ENCODE assay signal across 8 mouse cellular contexts in the genomic region with DNA sequence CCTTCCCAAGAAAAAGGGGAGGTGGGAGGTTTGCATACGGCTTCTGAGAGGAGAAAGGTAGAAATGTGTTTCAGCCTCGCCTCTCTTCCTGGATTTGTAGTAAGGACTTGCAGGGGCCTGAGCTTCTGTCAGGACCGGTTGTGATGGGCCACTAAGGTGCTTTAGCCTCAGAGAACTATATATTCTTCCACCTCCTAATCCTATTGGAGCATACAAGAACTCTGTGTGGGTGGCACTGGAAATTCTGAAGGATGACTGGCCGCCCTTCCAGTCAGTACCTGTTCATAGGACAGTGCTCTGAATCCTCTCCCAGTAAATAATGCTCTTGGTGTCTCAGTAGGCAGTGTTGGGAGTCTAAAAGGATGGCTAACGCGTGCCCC. TPM values are rescaled to one million over a fixed set of nuclear protein-coding genes. Genes with fewer than 3 reads are reported as not detected.
A peak's percentile ranks its signal among the peaks of the same experiment; 100 is the strongest.
DNase-seq lines count a peak whose midpoint lies in the region; ATAC-seq and TF ChIP-seq lines count a peak whose summit lies in the region.

No protein-coding gene starts in this region.

- no peak; the same call in 1 of the 2 replicates for ATAC-seq in hindbrain, embryonic 14.5 days (ENCODE audit: low FRiP score)
- ATAC-seq in liver, embryonic 13.5 days (ENCODE audit: low read depth) = peak; percentile 40
- no peak for ATAC-seq in stomach, embryonic 14.5 days (ENCODE audit: insufficient number of reproducible peaks, insufficient read depth, low FRiP score, low read depth)

- TF ChIP-seq CTCF in cortical plate, adult 2 months (IDR thresholded peaks at IDR 0.05; ENCODE audit: extremely low read depth, insufficient read depth, low read length) = no peak

- H3K4me1 ChIP-seq in cortical plate, adult 2 months (ENCODE audit: control insufficient read depth, insufficient read depth, low read length) = peaks cover 2% of the 10 kb centered on the region; the same call in 1 of the 2 replicates
- peaks cover 20% of the 10 kb centered on the region for H3K4me1 ChIP-seq in hindbrain, embryonic 14.5 days (replicated peaks; ENCODE audit: control insufficient read depth, insufficient read depth, low read length)
- H3K4me1 ChIP-seq in liver, embryonic 13.5 days (replicated peaks) = peaks cover 30% of the 10 kb centered on the region
- peaks cover 7% of the 10 kb centered on the region; the same call in 1 of the 2 replicates for H3K4me1 ChIP-seq in stomach, embryonic 14.5 days (ENCODE audit: control insufficient read depth, insufficient read depth, low read length)

- peak overlapping the region; percentile 75 for H3K9ac ChIP-seq in hindbrain, embryonic 14.5 days
- H3K9ac ChIP-seq in liver, embryonic 13.5 days = peak overlapping the region; percentile 94
- H3K9ac ChIP-seq in stomach, embryonic 14.5 days (replicated peaks; ENCODE audit: low read depth, low read length) = peak overlapping the region; percentile 69

- no peak overlapping the region for H3K27ac ChIP-seq in cortical plate, adult 2 months (ENCODE audit: insufficient read depth, low read length)
- peak overlapping the region; percentile 79 for H3K27ac ChIP-seq in hindbrain, embryonic 14.5 days
- peak overlapping the region; percentile 94 for H3K27ac ChIP-seq in liver, embryonic 13.5 days
- peak overlapping the region; percentile 69; the same call in 1 of the 2 replicates for H3K27ac ChIP-seq in stomach, embryonic 14.5 days (ENCODE audit: low read length)

- 13% methylated on average over 6 of the region's 6 CpGs for WGBS in hindbrain, embryonic 14.5 days
- WGBS in liver, embryonic 13.5 days (ENCODE audit: insufficient replicate concordance) = 12% methylated on average over 6 of the region's 6 CpGs
- 18% methylated on average over 6 of the region's 6 CpGs for WGBS in stomach, embryonic 14.5 days

- no peaks in the 10 kb centered on the region for H3K27me3 ChIP-seq in hindbrain, embryonic 14.5 days (ENCODE audit: control insufficient read depth, insufficient read depth, low read length)
- no peaks in the 10 kb centered on the region for H3K27me3 ChIP-seq in liver, embryonic 13.5 days
- H3K27me3 ChIP-seq in stomach, embryonic 14.5 days (ENCODE audit: control insufficient read depth, insufficient read depth, low read length) = no peaks in the 10 kb centered on the region

- H3K4me2 ChIP-seq in hindbrain, embryonic 14.5 days (replicated peaks) = peak overlapping the region; percentile 77
- H3K4me2 ChIP-seq in liver, embryonic 13.5 days = peak overlapping the region; percentile 83
- H3K4me2 ChIP-seq in stomach, embryonic 14.5 days (replicated peaks; ENCODE audit: low read depth, low read length) = peak overlapping the region; percentile 59

- no peaks in the 10 kb centered on the region for H3K9me3 ChIP-seq in hindbrain, embryonic 14.5 days (ENCODE audit: control insufficient read depth, low read length)
- H3K9me3 ChIP-seq in liver, embryonic 13.5 days (replicated peaks) = no peaks in the 10 kb centered on the region
- no peaks in the 10 kb centered on the region for H3K9me3 ChIP-seq in stomach, embryonic 14.5 days (ENCODE audit: control insufficient read depth, low read depth, low read length)

- peaks cover 27% of the 10 kb centered on the region for H3K36me3 ChIP-seq in hindbrain, embryonic 14.5 days (replicated peaks; ENCODE audit: control insufficient read depth, insufficient read depth)
- peaks cover 23% of the 10 kb centered on the region for H3K36me3 ChIP-seq in liver, embryonic 13.5 days
- peaks cover 9% of the 10 kb centered on the region for H3K36me3 ChIP-seq in stomach, embryonic 14.5 days (ENCODE audit: control insufficient read depth, insufficient read depth, low read length)

- peak overlapping the region; percentile 89 for H3K4me3 ChIP-seq in cortical plate, adult 2 months (ENCODE audit: insufficient read depth, low read length)
- H3K4me3 ChIP-seq in hindbrain, embryonic 14.5 days (replicated peaks; ENCODE audit: low read length) = peak overlapping the region; percentile 65
- H3K4me3 ChIP-seq in liver, embryonic 13.5 days (replicated peaks) = peak overlapping the region; percentile 97
- peak overlapping the region; percentile 94 for H3K4me3 ChIP-seq in stomach, embryonic 14.5 days (ENCODE audit: low read depth, low read length)

- peak; percentile 56 for DNase-seq in embryo, embryonic 10.5 days (ENCODE audit: low spot score)
- no peak for DNase-seq in embryo, embryonic 11 days
- DNase-seq in 416B (ENCODE audit: low read depth) = peak; percentile 52
- DNase-seq in hindbrain, embryonic 14.5 days (ENCODE audit: low spot score) = no peak
- DNase-seq in liver, embryonic 13.5 days = peak; percentile 11
- DNase-seq in urinary bladder, adult 2 months (ENCODE audit: low spot score) = no peak

- 0 out of 2 replicates have a peak, but pooled peaks have one; percentile 33 for TF ChIP-seq POLR2A in cortical plate, adult 2 months (IDR thresholded peaks at IDR 0.05; ENCODE audit: extremely low read depth, insufficient read depth, low read length)

RNA-seq across cellular contexts. Expression of a gene that starts 0.6 kb away (rescaled TPM):
- 80.3 and 81.6 TPM in 2 replicates for polyA plus RNA-seq in cortical plate, adult 2 months (2012; rRNA removed)
- 128 and 131 TPM in 2 replicates for polyA plus RNA-seq in hindbrain, embryonic 14.5 days (2014; fragmentation: Nextera tagmentation; extraction: Ambion mirVana)
- 65.6 and 78.3 TPM in 2 replicates for polyA plus RNA-seq in liver, embryonic 13.5 days (2015; fragmentation: Nextera tagmentation; extraction: Ambion mirVana)
- 110 and 119 TPM in 2 replicates for polyA plus RNA-seq in stomach, embryonic 14.5 days (2014; fragmentation: Nextera tagmentation; extraction: Ambion mirVana)
- 81.4 and 102 TPM in 2 replicates for polyA plus RNA-seq in urinary bladder, adult 2 months (2012; rRNA removed)

RNA-seq across cellular contexts. Expression of a gene that starts 51.4 kb away (rescaled TPM):
- 22.3 and 22.4 TPM in 2 replicates for polyA plus RNA-seq in cortical plate, adult 2 months (2012; rRNA removed)
- 19.1 and 19.8 TPM in 2 replicates for polyA plus RNA-seq in hindbrain, embryonic 14.5 days (2014; fragmentation: Nextera tagmentation; extraction: Ambion mirVana)
- polyA plus RNA-seq in liver, embryonic 13.5 days (2015; fragmentation: Nextera tagmentation; extraction: Ambion mirVana) = 5.7 and 6.0 TPM in 2 replicates
- 9.3 and 9.8 TPM in 2 replicates for polyA plus RNA-seq in stomach, embryonic 14.5 days (2014; fragmentation: Nextera tagmentation; extraction: Ambion mirVana)
- 7.9 and 8.8 TPM in 2 replicates for polyA plus RNA-seq in urinary bladder, adult 2 months (2012; rRNA removed)

RNA-seq across cellular contexts. Expression of a gene that starts 54.6 kb away (rescaled TPM):
- polyA plus RNA-seq in cortical plate, adult 2 months (2012; rRNA removed) = 343 and 397 TPM in 2 replicates
- polyA plus RNA-seq in hindbrain, embryonic 14.5 days (2014; fragmentation: Nextera tagmentation; extraction: Ambion mirVana) = 748 TPM in 2 replicates
- polyA plus RNA-seq in liver, embryonic 13.5 days (2015; fragmentation: Nextera tagmentation; extraction: Ambion mirVana) = 1,513 and 1,730 TPM in 2 replicates
- polyA plus RNA-seq in stomach, embryonic 14.5 days (2014; fragmentation: Nextera tagmentation; extraction: Ambion mirVana) = 1,649 and 1,659 TPM in 2 replicates
- 505 and 565 TPM in 2 replicates for polyA plus RNA-seq in urinary bladder, adult 2 months (2012; rRNA removed)

Comparison
In these comparisons a context has a peak if more than half of its experiments do, and no peak if none do; other contexts are left out.
1. DNase-seq: peak in embryo, embryonic 10.5 days (single experiment), 416B (single experiment) and liver, embryonic 13.5 days (single experiment); none in embryo, embryonic 11 days (single experiment), hindbrain, embryonic 14.5 days (single experiment) and urinary bladder, adult 2 months (single experiment).
2. Peak in every context shown above with its lines, with median percentiles within 50 percentile points of each other: H3K4me3 ChIP-seq, H3K4me2 ChIP-seq and H3K9ac ChIP-seq.